Mouse (Mus musculus): ENCODE measurements around the gene Agt. TPM values are rescaled to one million over a fixed set of nuclear protein-coding genes. Genes with fewer than 3 reads are reported as not detected.

Agt gene
- polyA plus RNA-seq, 1 experiment = 0.89 TPM

DNA sequence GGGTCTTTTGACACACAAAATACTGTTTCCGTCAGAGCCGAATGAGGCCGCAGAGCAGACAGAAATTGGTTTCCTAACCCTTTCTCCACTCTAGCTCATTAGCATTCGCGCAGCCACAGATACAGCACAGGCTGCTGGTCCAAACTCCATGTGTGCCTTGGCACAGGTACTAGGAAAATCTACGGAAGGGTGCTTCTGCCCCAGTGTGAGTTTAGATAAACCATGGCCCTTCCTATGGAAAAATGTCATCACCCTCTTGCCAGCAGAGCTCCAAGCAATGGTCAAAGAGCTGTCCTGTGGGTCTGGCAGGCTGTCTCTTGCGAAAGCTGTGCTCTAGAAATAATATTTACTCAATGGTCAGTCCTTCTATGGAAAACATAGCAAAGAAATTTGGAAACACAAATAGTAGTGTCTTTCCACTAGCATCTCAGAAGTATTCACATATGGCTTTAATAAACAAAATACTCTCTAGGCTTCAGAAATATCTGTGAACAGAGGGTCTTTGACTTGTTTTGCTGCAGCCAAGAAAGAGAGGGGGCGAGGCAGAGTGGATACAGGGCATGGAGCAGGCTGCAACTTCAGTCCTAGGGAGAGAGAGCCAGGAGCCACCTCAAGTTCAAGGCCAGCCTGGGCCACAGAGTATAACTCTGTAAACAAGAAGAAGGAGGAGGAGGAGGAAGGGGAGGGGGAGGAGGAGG, 2.4 kb upstream of the Agt start:
- no peak overlapping the region for H3K4me3 ChIP-seq (ENCODE audit: extremely low read depth, insufficient read depth, insufficient read length)
- 83% methylated on average over 8 of the region's 8 CpGs for WGBS
- H3K27me3 ChIP-seq (ENCODE audit: control insufficient read depth, insufficient read depth, low read length) = no peaks in the 10 kb centered on the region
- H3K4me1 ChIP-seq (ENCODE audit: control insufficient read depth, insufficient read depth, insufficient read length) = no peaks in the 10 kb centered on the region
- no peaks in the 10 kb centered on the region for H3K36me3 ChIP-seq (ENCODE audit: control insufficient read depth, insufficient read depth, low read length)
- DNase-seq (ENCODE audit: low read depth in 1 of 2, low spot score in 2 of 2) = no peak
- no peak for TF ChIP-seq POLR2A (IDR thresholded peaks at IDR 0.05; ENCODE audit: low read depth, low read length)
- no peak for TF ChIP-seq CTCF (IDR thresholded peaks at IDR 0.05; ENCODE audit: extremely low read depth, insufficient read depth, insufficient read length, insufficient replicate concordance)
- no peak overlapping the region for H3K27ac ChIP-seq (ENCODE audit: insufficient read depth, low read length)

DNA sequence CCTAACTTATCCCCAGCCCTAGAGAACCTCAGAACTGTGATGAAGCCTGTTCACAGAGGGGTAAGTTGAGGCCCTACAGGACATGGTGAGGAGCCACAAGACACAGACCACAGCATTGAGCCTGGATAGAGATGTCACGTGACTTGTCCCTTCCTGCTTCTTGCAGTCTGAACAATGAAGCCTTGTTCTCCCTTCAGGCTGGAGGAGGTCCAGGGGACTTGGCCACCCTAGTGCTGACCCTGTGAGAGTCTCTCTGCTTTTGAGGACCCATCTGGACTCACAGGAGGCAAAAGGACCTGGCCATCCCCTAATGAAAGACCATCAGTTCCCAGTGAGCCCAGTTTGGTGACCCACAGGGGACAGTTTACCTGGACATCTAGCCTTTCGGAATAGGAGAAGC, 406 bp downstream of the Agt start:
- Histone ChIP-seq H3K4me3 (ENCODE audit: extremely low read depth, insufficient read depth, insufficient read length) (no peak overlapping the region), H3K4me1 (ENCODE audit: control insufficient read depth, insufficient read depth, insufficient read length) (no peaks in the 10 kb centered on the region), H3K36me3 (ENCODE audit: control insufficient read depth, insufficient read depth, low read length) (no peaks in the 10 kb centered on the region), H3K27ac (ENCODE audit: insufficient read depth, low read length) (no peak overlapping the region), H3K27me3 (ENCODE audit: control insufficient read depth, insufficient read depth, low read length) (no peaks in the 10 kb centered on the region)
- no peak for TF ChIP-seq CTCF (IDR thresholded peaks at IDR 0.05; ENCODE audit: extremely low read depth, insufficient read depth, insufficient read length, insufficient replicate concordance)
- DNase-seq (ENCODE audit: low read depth in 1 of 2, low spot score in 2 of 2) = no peak
- WGBS = 64% methylated on average over 2 of the region's 2 CpGs

DNA sequence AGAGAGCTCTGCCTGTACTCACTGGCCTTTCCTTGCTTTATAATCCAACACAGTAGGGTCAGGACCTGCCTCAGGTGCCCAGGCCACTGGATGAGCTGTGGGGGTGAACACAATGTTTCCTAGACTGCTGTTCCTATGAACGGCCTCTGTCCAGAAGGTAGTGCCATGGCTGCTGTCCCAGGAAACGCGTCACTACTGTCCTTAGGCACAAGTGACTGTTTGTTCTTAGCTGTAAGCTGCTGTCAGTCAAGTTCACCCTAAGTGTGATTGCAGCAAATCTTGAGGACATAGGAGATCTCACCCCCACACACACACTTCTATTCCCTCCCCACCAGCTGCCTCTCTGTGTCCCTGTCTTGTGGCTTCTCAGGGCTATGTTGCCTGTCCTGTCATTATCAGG, 1.9 kb downstream of the Agt start:
- H3K4me1 ChIP-seq (ENCODE audit: control insufficient read depth, insufficient read depth, insufficient read length) = no peaks in the 10 kb centered on the region
- TF ChIP-seq POLR2A (IDR thresholded peaks at IDR 0.05; ENCODE audit: low read depth, low read length) = no peak
- TF ChIP-seq CTCF (IDR thresholded peaks at IDR 0.05; ENCODE audit: extremely low read depth, insufficient read depth, insufficient read length, insufficient replicate concordance) = no peak
- no peaks in the 10 kb centered on the region for H3K36me3 ChIP-seq (ENCODE audit: control insufficient read depth, insufficient read depth, low read length)
- WGBS = 88% methylated on average over 3 of the region's 3 CpGs
- no peaks in the 10 kb centered on the region for H3K27me3 ChIP-seq (ENCODE audit: control insufficient read depth, insufficient read depth, low read length)
- H3K4me3 ChIP-seq (ENCODE audit: extremely low read depth, insufficient read depth, insufficient read length) = no peak overlapping the region
- no peak for DNase-seq (ENCODE audit: low read depth in 1 of 2, low spot score in 2 of 2)
- H3K27ac ChIP-seq (ENCODE audit: insufficient read depth, low read length) = no peak overlapping the region

DNA sequence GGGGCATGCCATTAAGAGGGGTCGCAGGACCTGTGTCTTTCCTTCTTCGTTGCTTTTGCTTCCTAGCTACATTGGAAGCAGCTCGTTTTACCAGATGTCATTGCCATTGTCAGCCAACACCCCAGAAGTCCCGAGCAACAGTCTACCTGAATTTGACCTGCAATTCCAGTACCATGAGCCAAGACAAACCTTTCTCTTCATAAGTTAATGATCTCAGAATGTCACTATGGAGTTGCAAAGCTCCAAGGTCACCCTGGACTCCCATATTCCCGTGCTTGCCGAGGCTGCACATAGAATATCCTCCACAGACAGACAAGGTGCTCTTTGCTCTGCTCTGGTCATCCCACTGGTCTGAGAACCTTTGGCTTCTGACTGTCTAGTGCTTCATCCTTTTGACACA, 2.4 kb downstream of the Agt start:
- Histone ChIP-seq H3K27ac (ENCODE audit: insufficient read depth, low read length) (no peak overlapping the region), H3K4me3 (ENCODE audit: extremely low read depth, insufficient read depth, insufficient read length) (no peak overlapping the region), H3K36me3 (ENCODE audit: control insufficient read depth, insufficient read depth, low read length) (no peaks in the 10 kb centered on the region), H3K4me1 (ENCODE audit: control insufficient read depth, insufficient read depth, insufficient read length) (no peaks in the 10 kb centered on the region), H3K27me3 (ENCODE audit: control insufficient read depth, insufficient read depth, low read length) (no peaks in the 10 kb centered on the region)
- no peak for DNase-seq (ENCODE audit: low read depth in 1 of 2, low spot score in 2 of 2)
- no peak for TF ChIP-seq POLR2A (IDR thresholded peaks at IDR 0.05; ENCODE audit: low read depth, low read length)
- TF ChIP-seq CTCF (IDR thresholded peaks at IDR 0.05; ENCODE audit: extremely low read depth, insufficient read depth, insufficient read length, insufficient replicate concordance) = no peak
- WGBS = 82% methylated on average over 6 of the region's 6 CpGs

DNA sequence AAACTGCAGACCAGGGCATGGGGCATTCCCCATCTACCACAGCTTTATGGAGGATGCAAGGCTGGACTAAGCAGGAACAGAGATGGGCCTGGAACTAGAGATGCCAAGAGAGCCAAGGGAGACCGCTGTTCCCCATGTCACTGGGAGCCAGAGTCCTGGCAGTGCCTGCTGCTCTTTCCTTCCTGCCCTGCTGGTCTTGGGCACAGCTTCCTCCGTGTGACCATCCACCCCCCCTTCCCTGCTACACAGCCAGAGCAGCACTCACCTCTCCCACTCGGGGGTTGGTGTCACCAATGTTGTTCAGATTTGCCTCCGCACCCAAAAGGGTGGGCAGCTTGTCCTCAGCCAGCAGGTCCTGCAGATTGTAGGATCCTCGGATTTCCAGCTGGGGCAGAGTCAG, 12.0 kb downstream of the Agt start:
- Histone ChIP-seq H3K27me3 (ENCODE audit: control insufficient read depth, insufficient read depth, low read length) (no peaks in the 10 kb centered on the region), H3K27ac (ENCODE audit: insufficient read depth, low read length) (no peak overlapping the region), H3K4me1 (ENCODE audit: control insufficient read depth, insufficient read depth, insufficient read length) (no peaks in the 10 kb centered on the region), H3K4me3 (ENCODE audit: extremely low read depth, insufficient read depth, insufficient read length) (no peak overlapping the region), H3K36me3 (ENCODE audit: control insufficient read depth, insufficient read depth, low read length) (peaks cover 4% of the 10 kb centered on the region; the same call in 1 of the 2 replicates)
- TF ChIP-seq POLR2A (IDR thresholded peaks at IDR 0.05; ENCODE audit: low read depth, low read length) = no peak
- TF ChIP-seq CTCF (IDR thresholded peaks at IDR 0.05; ENCODE audit: extremely low read depth, insufficient read depth, insufficient read length, insufficient replicate concordance) = no peak
- no peak for DNase-seq (ENCODE audit: low read depth in 1 of 2, low spot score in 2 of 2)
- 64% methylated on average over 5 of the region's 5 CpGs for WGBS

DNA sequence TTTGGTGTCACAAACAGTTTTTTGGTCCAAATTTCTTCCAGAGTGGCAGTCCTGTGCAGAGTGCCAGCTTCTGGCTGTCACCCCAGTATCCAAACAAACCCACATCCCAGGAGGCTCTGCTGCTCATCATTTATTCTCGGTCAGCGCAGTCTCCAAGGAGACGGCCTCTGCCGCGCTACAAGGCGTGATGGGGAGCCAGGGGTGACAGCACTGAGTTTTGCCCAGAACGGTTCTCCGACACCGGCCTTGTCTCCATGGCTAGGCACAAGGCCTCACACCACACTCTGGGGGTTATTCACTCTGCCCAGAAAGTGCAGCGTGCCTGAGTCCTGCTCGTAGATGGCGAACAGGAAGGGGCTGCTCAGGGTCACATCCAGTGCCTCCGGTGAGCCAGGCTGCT, 12.8 kb downstream of the Agt start:
- Histone ChIP-seq H3K4me3 (ENCODE audit: extremely low read depth, insufficient read depth, insufficient read length) (no peak overlapping the region), H3K4me1 (ENCODE audit: control insufficient read depth, insufficient read depth, insufficient read length) (no peaks in the 10 kb centered on the region), H3K27ac (ENCODE audit: insufficient read depth, low read length) (no peak overlapping the region), H3K27me3 (ENCODE audit: control insufficient read depth, insufficient read depth, low read length) (no peaks in the 10 kb centered on the region), H3K36me3 (ENCODE audit: control insufficient read depth, insufficient read depth, low read length) (peaks cover 10% of the 10 kb centered on the region)
- no peak for TF ChIP-seq CTCF (IDR thresholded peaks at IDR 0.05; ENCODE audit: extremely low read depth, insufficient read depth, insufficient read length, insufficient replicate concordance)
- no peak for TF ChIP-seq POLR2A (IDR thresholded peaks at IDR 0.05; ENCODE audit: low read depth, low read length)
- 91% methylated on average over 13 of the region's 13 CpGs for WGBS
- no peak for DNase-seq (ENCODE audit: low read depth in 1 of 2, low spot score in 2 of 2)

DNA sequence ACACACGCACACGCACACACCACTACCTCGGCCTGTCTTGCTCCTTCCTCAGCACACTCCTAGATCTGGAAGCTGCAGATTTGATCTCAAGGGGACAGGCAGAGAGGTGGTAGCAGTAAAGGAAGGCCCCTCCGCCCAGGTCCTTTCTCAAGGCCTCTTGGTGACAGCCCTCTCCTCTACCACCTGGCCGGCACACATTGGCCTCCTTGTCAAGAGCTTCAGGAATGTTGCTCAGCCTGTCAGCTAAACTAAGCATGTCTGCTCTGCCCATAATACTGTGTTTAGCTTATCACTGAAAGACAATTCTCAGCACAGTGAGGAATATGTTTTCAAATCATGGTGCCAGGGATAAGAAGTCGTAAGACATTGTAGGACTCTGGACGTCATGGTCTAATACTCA, 13.3 kb downstream of the Agt start:
- H3K27me3 ChIP-seq (ENCODE audit: control insufficient read depth, insufficient read depth, low read length) = no peaks in the 10 kb centered on the region
- H3K4me3 ChIP-seq (ENCODE audit: extremely low read depth, insufficient read depth, insufficient read length) = no peak overlapping the region
- no peak for DNase-seq (ENCODE audit: low read depth in 1 of 2, low spot score in 2 of 2)
- no peaks in the 10 kb centered on the region for H3K4me1 ChIP-seq (ENCODE audit: control insufficient read depth, insufficient read depth, insufficient read length)
- peaks cover 12% of the 10 kb centered on the region for H3K36me3 ChIP-seq (ENCODE audit: control insufficient read depth, insufficient read depth, low read length)
- no peak overlapping the region for H3K27ac ChIP-seq (ENCODE audit: insufficient read depth, low read length)
- TF ChIP-seq POLR2A (IDR thresholded peaks at IDR 0.05; ENCODE audit: low read depth, low read length) = no peak
- TF ChIP-seq CTCF (IDR thresholded peaks at IDR 0.05; ENCODE audit: extremely low read depth, insufficient read depth, insufficient read length, insufficient replicate concordance) = no peak
- WGBS = 91% methylated on average over 7 of the region's 7 CpGs

All from spleen, adult 2 months (tissue).